In the genomic region with DNA sequence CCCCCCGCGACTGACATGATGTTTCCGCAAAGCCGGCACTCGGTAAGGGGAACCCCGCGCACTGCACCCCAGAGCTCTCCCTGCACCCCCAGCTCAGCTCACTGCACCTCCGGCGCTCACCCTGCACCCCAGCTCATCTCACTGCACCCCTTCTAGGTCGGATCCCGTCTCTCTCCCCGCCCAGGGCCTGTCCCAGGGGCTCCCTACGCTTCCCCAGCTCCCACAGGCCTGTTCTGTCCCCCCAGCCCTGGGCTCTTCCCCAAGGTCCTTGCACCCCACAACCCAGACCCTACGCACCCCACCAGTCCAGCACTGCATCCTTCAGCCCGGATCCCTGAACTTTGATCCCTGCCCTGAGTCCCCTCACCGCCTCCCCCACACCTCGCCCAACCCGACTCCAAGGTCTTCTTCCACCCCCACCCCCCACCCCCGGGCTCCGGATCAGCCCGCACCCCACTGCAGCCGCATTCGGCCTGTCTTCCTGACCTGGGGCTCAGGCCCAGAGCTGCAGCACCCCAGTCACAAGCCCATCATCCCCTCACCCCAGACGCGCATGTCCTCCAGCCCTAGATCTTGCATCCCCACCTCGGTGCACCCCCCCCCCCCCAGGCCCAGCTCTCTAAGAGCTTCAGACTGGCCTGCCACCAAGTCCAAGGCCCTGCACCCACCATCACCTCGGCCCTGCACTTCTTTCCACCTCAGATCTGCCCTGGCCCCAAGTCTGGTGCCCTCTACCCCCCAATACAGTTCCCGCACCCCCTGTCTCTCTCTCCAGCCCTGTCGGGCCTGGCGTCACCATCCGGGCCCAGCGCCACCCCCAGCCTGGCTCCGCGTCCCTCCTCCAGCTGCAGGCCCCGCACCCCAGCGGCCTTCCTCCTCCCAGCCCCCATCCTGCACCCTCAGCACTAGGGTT, we compare ENCODE assay signal across 8 mouse cellular contexts. TPM values are rescaled to one million over a fixed set of nuclear protein-coding genes. Genes with fewer than 3 reads are reported as not detected.
A peak's percentile ranks its signal among the peaks of the same experiment; 100 is the strongest.
DNase-seq lines count a peak whose midpoint lies in the region; ATAC-seq and TF ChIP-seq lines count a peak whose summit lies in the region.

No protein-coding gene starts in this region.

- peak overlapping the region; percentile 96 for H3K9ac ChIP-seq in intestine, embryonic 14.5 days (ENCODE audit: low read length)

- TF ChIP-seq CTCF in cortical plate, adult 2 months (IDR thresholded peaks at IDR 0.05; ENCODE audit: extremely low read depth, insufficient read depth, low read length), result no peak

- ATAC-seq in granulocyte monocyte progenitor cell, adult 5-6 weeks (replicated peaks; ENCODE audit: poor library complexity, severe bottlenecking), result peak; percentile 55
- ATAC-seq in intestine, embryonic 14.5 days (replicated peaks; ENCODE audit: low FRiP score, low TSS enrichment, low read depth), result peak; percentile 11
- ATAC-seq in megakaryocyte-erythroid progenitor cell, adult 5-6 weeks (replicated peaks; ENCODE audit: low FRiP score, low TSS enrichment, poor library complexity, severe bottlenecking), result peak; percentile 41

- no peaks in the 10 kb centered on the region for H3K9me3 ChIP-seq in intestine, embryonic 14.5 days (ENCODE audit: control insufficient read depth, low read length)
- H3K9me3 ChIP-seq in limb, embryonic 10.5 days (replicated peaks), result no peaks in the 10 kb centered on the region

- peak overlapping the region; percentile 100 for H3K27ac ChIP-seq in cortical plate, adult 2 months (ENCODE audit: insufficient read depth, low read length)
- peak overlapping the region; percentile 90 for H3K27ac ChIP-seq in intestine, embryonic 14.5 days (ENCODE audit: low read depth)
- peak overlapping the region; percentile 99 for H3K27ac ChIP-seq in limb, embryonic 10.5 days

- peak; percentile 80 to 87 for DNase-seq in left cerebral cortex, adult 18-20 months (ENCODE audit: low spot score in 2 of 2)
- no peak for DNase-seq in left cerebral cortex, adult 11 months (ENCODE audit: low spot score)
- DNase-seq in intestine, embryonic 14.5 days (ENCODE audit: low spot score), result peak; percentile 71
- peak; percentile 67 for DNase-seq in limb, embryonic 10.5 days (ENCODE audit: low spot score)
- DNase-seq in spleen, postnatal 10 days (ENCODE audit: low spot score in 2 of 2), result peak; percentile 71 to 75

- WGBS in intestine, embryonic 14.5 days, result under 1% methylated on average over 27 of the region's 36 CpGs
- WGBS in limb, embryonic 10.5 days, result 3% methylated on average over 34 of the region's 36 CpGs

- peaks cover 4% of the 10 kb centered on the region; the same call in 1 of the 2 replicates for H3K4me1 ChIP-seq in cortical plate, adult 2 months (ENCODE audit: control insufficient read depth, insufficient read depth, low read length)
- peaks cover 35% of the 10 kb centered on the region for H3K4me1 ChIP-seq in intestine, embryonic 14.5 days (replicated peaks; ENCODE audit: control insufficient read depth, insufficient read depth, low read length)
- H3K4me1 ChIP-seq in limb, embryonic 10.5 days, result peaks cover 62% of the 10 kb centered on the region

- H3K36me3 ChIP-seq in intestine, embryonic 14.5 days (ENCODE audit: control insufficient read depth, insufficient read depth, low read length), result peaks cover 20% of the 10 kb centered on the region
- H3K36me3 ChIP-seq in limb, embryonic 10.5 days, result peaks cover 34% of the 10 kb centered on the region

- no peaks in the 10 kb centered on the region for H3K27me3 ChIP-seq in intestine, embryonic 14.5 days (replicated peaks; ENCODE audit: control insufficient read depth, insufficient read depth, low read length)
- H3K27me3 ChIP-seq in limb, embryonic 10.5 days (ENCODE audit: low read depth, poor library complexity, severe bottlenecking), result peaks cover 10% of the 10 kb centered on the region

- peak overlapping the region; percentile 100 for H3K4me3 ChIP-seq in cortical plate, adult 2 months (ENCODE audit: insufficient read depth, low read length)
- H3K4me3 ChIP-seq in intestine, embryonic 14.5 days (ENCODE audit: low read depth, low read length), result peak overlapping the region; percentile 76
- peak overlapping the region; percentile 93 for H3K4me3 ChIP-seq in limb, embryonic 10.5 days

- peak; percentile 73 for TF ChIP-seq POLR2A in cortical plate, adult 2 months (IDR thresholded peaks at IDR 0.05; ENCODE audit: extremely low read depth, insufficient read depth, low read length)

- H3K4me2 ChIP-seq in intestine, embryonic 14.5 days (ENCODE audit: low read length), result peak overlapping the region; percentile 88

RNA-seq across cellular contexts. Expression of gene Aes, which starts 0.6 kb away (rescaled TPM):
- total RNA-seq in left cerebral cortex, adult 18-20 months (2021), result 100 to 1,000 TPM; 700 to 737 TPM
- polyA plus RNA-seq in cortical plate, adult 2 months (2012; rRNA removed), result 897 and 916 TPM in 2 replicates
- total RNA-seq in granulocyte monocyte progenitor cell, adult 5-6 weeks (2014; fragmentation: Nextera tagmentation), result 216 and 220 TPM in 2 replicates
- total RNA-seq in granulocyte monocyte progenitor cell, adult 5-6 weeks (2017), result 151 and 250 TPM in 2 replicates
- 395 and 515 TPM in 2 replicates for polyA plus RNA-seq in intestine, embryonic 14.5 days (2014; fragmentation: Nextera tagmentation; extraction: Ambion mirVana)
- polyA plus RNA-seq in limb, embryonic 10.5 days (2016; fragmentation: Nextera tagmentation; extraction: Ambion mirVana), result 337 and 432 TPM in 2 replicates
- 185 and 209 TPM in 2 replicates for total RNA-seq in megakaryocyte-erythroid progenitor cell, adult 5-6 weeks (2014; fragmentation: Nextera tagmentation)
- 162 and 206 TPM in 2 replicates for total RNA-seq in megakaryocyte-erythroid progenitor cell, adult 5-6 weeks (2017)

RNA-seq across cellular contexts. Expression of gene Tle2, which starts 14.5 kb away (rescaled TPM):
- 10 to 100 TPM; 41.3 to 42.4 TPM for total RNA-seq in left cerebral cortex, adult 18-20 months (2021)
- polyA plus RNA-seq in cortical plate, adult 2 months (2012; rRNA removed), result 97.8 and 112 TPM in 2 replicates
- 4.4 and 5.0 TPM in 2 replicates for total RNA-seq in granulocyte monocyte progenitor cell, adult 5-6 weeks (2014; fragmentation: Nextera tagmentation)
- total RNA-seq in granulocyte monocyte progenitor cell, adult 5-6 weeks (2017), result 0.17 and 2.4 TPM in 2 replicates
- polyA plus RNA-seq in intestine, embryonic 14.5 days (2014; fragmentation: Nextera tagmentation; extraction: Ambion mirVana), result 15.8 and 17.8 TPM in 2 replicates
- polyA plus RNA-seq in limb, embryonic 10.5 days (2016; fragmentation: Nextera tagmentation; extraction: Ambion mirVana), result 17.1 and 28.2 TPM in 2 replicates
- 4.2 and 5.9 TPM in 2 replicates for total RNA-seq in megakaryocyte-erythroid progenitor cell, adult 5-6 weeks (2014; fragmentation: Nextera tagmentation)
- total RNA-seq in megakaryocyte-erythroid progenitor cell, adult 5-6 weeks (2017), result 0.33 and 0.69 TPM in 2 replicates

RNA-seq across cellular contexts. Expression of gene Gna11, which starts 14.9 kb away (rescaled TPM):
- 100 to 1,000 TPM; 105 to 114 TPM for total RNA-seq in left cerebral cortex, adult 18-20 months (2021)
- 147 and 154 TPM in 2 replicates for polyA plus RNA-seq in cortical plate, adult 2 months (2012; rRNA removed)
- 17.0 and 25.7 TPM in 2 replicates for total RNA-seq in granulocyte monocyte progenitor cell, adult 5-6 weeks (2014; fragmentation: Nextera tagmentation)
- 4.9 and 6.4 TPM in 2 replicates for total RNA-seq in granulocyte monocyte progenitor cell, adult 5-6 weeks (2017)
- polyA plus RNA-seq in intestine, embryonic 14.5 days (2014; fragmentation: Nextera tagmentation; extraction: Ambion mirVana), result 145 and 171 TPM in 2 replicates
- polyA plus RNA-seq in limb, embryonic 10.5 days (2016; fragmentation: Nextera tagmentation; extraction: Ambion mirVana), result 88.5 and 91.5 TPM in 2 replicates
- total RNA-seq in megakaryocyte-erythroid progenitor cell, adult 5-6 weeks (2014; fragmentation: Nextera tagmentation), result 13.7 and 22.4 TPM in 2 replicates
- 16.0 and 57.4 TPM in 2 replicates for total RNA-seq in megakaryocyte-erythroid progenitor cell, adult 5-6 weeks (2017)

RNA-seq across cellular contexts. Expression of gene Gna15, which starts 35.9 kb away (rescaled TPM):
- 1 to 10 TPM; 2.6 to 3.5 TPM for total RNA-seq in left cerebral cortex, adult 18-20 months (2021)
- 3.4 and 3.9 TPM in 2 replicates for polyA plus RNA-seq in cortical plate, adult 2 months (2012; rRNA removed)
- total RNA-seq in granulocyte monocyte progenitor cell, adult 5-6 weeks (2014; fragmentation: Nextera tagmentation), result 30.0 and 31.7 TPM in 2 replicates
- total RNA-seq in granulocyte monocyte progenitor cell, adult 5-6 weeks (2017), result 23.8 and 34.6 TPM in 2 replicates
- 0.73 and 0.84 TPM in 2 replicates for polyA plus RNA-seq in intestine, embryonic 14.5 days (2014; fragmentation: Nextera tagmentation; extraction: Ambion mirVana)
- polyA plus RNA-seq in limb, embryonic 10.5 days (2016; fragmentation: Nextera tagmentation; extraction: Ambion mirVana), result 0.80 and 2.0 TPM in 2 replicates
- total RNA-seq in megakaryocyte-erythroid progenitor cell, adult 5-6 weeks (2014; fragmentation: Nextera tagmentation), result 41.4 and 48.1 TPM in 2 replicates
- total RNA-seq in megakaryocyte-erythroid progenitor cell, adult 5-6 weeks (2017), result 42.6 and 45.2 TPM in 2 replicates

RNA-seq across cellular contexts. Expression of gene Tle6, which starts 41.0 kb away (rescaled TPM):
- total RNA-seq in left cerebral cortex, adult 18-20 months (2021), result 10 to 100 TPM; 11.4 to 11.8 TPM
- 21.2 and 25.3 TPM in 2 replicates for polyA plus RNA-seq in cortical plate, adult 2 months (2012; rRNA removed)
- total RNA-seq in granulocyte monocyte progenitor cell, adult 5-6 weeks (2014; fragmentation: Nextera tagmentation), result 22.2 and 26.0 TPM in 2 replicates
- 4.9 and 7.9 TPM in 2 replicates for total RNA-seq in granulocyte monocyte progenitor cell, adult 5-6 weeks (2017)
- polyA plus RNA-seq in intestine, embryonic 14.5 days (2014; fragmentation: Nextera tagmentation; extraction: Ambion mirVana), result 15.0 and 21.3 TPM in 2 replicates
- 12.6 and 15.5 TPM in 2 replicates for polyA plus RNA-seq in limb, embryonic 10.5 days (2016; fragmentation: Nextera tagmentation; extraction: Ambion mirVana)
- total RNA-seq in megakaryocyte-erythroid progenitor cell, adult 5-6 weeks (2014; fragmentation: Nextera tagmentation), result 7.9 and 14.3 TPM in 2 replicates
- total RNA-seq in megakaryocyte-erythroid progenitor cell, adult 5-6 weeks (2017), result 3.5 and 14.3 TPM in 2 replicates

Comparison
In these comparisons a context has a peak if more than half of its experiments do, and no peak if none do; other contexts are left out.
1. RNA of gene Tle2, which starts 14.5 kb away (total RNA-seq): 41.3 to 42.4 TPM in left cerebral cortex, adult 18-20 months; 0.33 to 5.9 TPM in megakaryocyte-erythroid progenitor cell, adult 5-6 weeks and 0.17 to 5.0 TPM in granulocyte monocyte progenitor cell, adult 5-6 weeks; every median in the first group is over 4 times any median in the second.
2. Peak in every context shown above with its lines, with median percentiles within 50 percentile points of each other: H3K27ac ChIP-seq, H3K4me3 ChIP-seq and ATAC-seq.